Mouse (Mus musculus): ENCODE measurements around the gene Derl3. TPM values are rescaled to one million over a fixed set of nuclear protein-coding genes. Genes with fewer than 3 reads are reported as not detected.
"Not testable (repeated sequence)": the region's sequence is repeated elsewhere in the genome, so short reads cannot be mapped to it uniquely, and the experiment has no call there.

Derl3 gene
- 3.2 and 4.1 TPM in 2 replicates for polyA plus RNA-seq (2014; fragmentation: Nextera tagmentation; extraction: Ambion mirVana)

DNA sequence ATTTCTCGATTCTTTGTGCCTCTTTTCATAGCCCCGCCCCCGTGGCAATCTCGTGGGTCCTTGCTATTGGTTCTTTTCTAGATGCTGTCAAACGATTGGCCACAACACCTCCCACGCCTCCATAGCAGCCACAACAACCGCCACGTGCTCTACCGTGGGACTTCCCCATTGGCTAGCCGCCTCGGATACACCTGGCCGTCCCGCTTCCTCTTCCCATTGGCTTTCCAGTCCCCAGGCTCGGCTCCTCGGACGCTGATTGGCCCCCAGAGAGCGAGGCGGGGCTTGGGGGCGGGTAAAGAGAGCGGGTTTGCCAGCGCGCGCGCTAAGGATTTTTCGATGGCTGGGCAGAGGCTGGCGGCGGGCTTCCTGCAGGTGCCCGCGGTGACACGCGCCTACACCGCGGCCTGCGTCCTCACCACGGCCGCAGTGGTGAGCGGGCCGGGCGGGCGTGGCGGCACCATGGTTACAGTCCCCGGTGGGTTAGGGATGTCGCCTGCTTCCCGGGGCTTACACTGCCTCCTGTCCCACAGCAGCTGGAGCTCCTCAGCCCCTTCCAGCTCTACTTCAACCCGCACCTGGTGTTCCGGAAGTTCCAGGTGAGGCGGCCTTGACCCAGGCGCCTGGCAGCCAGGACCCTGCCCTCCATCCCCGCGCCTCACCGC lies at the start of gene Derl3:
Derl3 (plus strand) TSS at position 325 of the 662 bp plus-strand sequence.
- H3K9ac ChIP-seq (ENCODE audit: low read depth, low read length): peak within 1 kb of the TSS; percentile 46
- H3K36me3 ChIP-seq (ENCODE audit: control insufficient read depth, insufficient read depth, low read length): peaks cover 36% of the 10 kb centered on the region
- WGBS: under 1% methylated on average over 47 of the region's 51 CpGs
- peaks cover 17% of the 10 kb centered on the region for H3K4me1 ChIP-seq (ENCODE audit: control insufficient read depth, insufficient read depth, low read length)
- H3K4me2 ChIP-seq (replicated peaks; ENCODE audit: low read depth, low read length): peak within 1 kb of the TSS; percentile 93
- ATAC-seq (ENCODE audit: low FRiP score, low TSS enrichment): peak; percentile 98
- H3K27me3 ChIP-seq (ENCODE audit: control insufficient read depth, insufficient read depth, low read length): no peaks in the 10 kb centered on the region
- peak within 1 kb of the TSS; percentile 47 for H3K4me3 ChIP-seq (ENCODE audit: low read length)
- H3K27ac ChIP-seq (ENCODE audit: low read depth, low read length): no peak within 1 kb of the TSS
- no peaks in the 10 kb centered on the region for H3K9me3 ChIP-seq (ENCODE audit: control insufficient read depth, low read length)

GRCm38 (mm10) chr10:75843898-75844297 lies 49.3 kb upstream of the Derl3 start:
- H3K9ac ChIP-seq (ENCODE audit: low read depth, low read length); H3K27me3 ChIP-seq (ENCODE audit: control insufficient read depth, insufficient read depth, low read length); H3K4me3 ChIP-seq (ENCODE audit: low read length); H3K4me1 ChIP-seq (ENCODE audit: control insufficient read depth, insufficient read depth, low read length); ATAC-seq (ENCODE audit: low FRiP score, low TSS enrichment); H3K9me3 ChIP-seq (ENCODE audit: control insufficient read depth, low read length); H3K27ac ChIP-seq (ENCODE audit: low read depth, low read length); H3K4me2 ChIP-seq (replicated peaks; ENCODE audit: low read depth, low read length); H3K36me3 ChIP-seq (ENCODE audit: control insufficient read depth, insufficient read depth, low read length): not testable (repeated sequence)
- 83% methylated on average over 6 of the region's 6 CpGs for WGBS

DNA sequence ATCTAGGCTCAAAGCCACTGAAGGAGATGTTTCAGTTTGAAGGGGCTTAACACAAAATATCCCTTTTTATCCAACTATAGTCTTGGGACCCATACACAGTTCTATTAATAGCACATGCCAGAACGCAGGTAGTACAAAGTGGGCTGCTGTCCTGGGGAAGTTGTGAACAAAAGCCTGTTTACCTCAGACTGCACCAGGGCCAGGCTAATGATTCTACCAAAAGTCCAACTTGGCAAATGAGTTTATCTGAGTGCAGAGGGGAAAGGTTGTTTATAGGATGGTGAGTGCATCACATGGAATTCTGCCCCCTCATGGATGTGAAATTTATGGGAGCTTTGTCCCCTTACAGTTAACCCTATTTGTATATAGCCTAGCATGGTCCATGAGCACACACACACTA lies 48.4 kb upstream of the Derl3 start:
- Histone ChIP-seq H3K27ac (ENCODE audit: low read depth, low read length) (no peak overlapping the region), H3K4me2 (replicated peaks; ENCODE audit: low read depth, low read length) (no peak overlapping the region), H3K9me3 (ENCODE audit: control insufficient read depth, low read length) (no peaks in the 10 kb centered on the region), H3K27me3 (ENCODE audit: control insufficient read depth, insufficient read depth, low read length) (no peaks in the 10 kb centered on the region), H3K4me1 (ENCODE audit: control insufficient read depth, insufficient read depth, low read length) (no peaks in the 10 kb centered on the region), H3K4me3 (ENCODE audit: low read length) (no peak overlapping the region), H3K36me3 (ENCODE audit: control insufficient read depth, insufficient read depth, low read length) (no peaks in the 10 kb centered on the region), H3K9ac (ENCODE audit: low read depth, low read length) (no peak overlapping the region)
- no peak for ATAC-seq (ENCODE audit: low FRiP score, low TSS enrichment)
- WGBS: 79% methylated on average over 1 of the region's 1 CpGs

- WGBS: 75% methylated on average over 6 of the region's 6 CpGs
- H3K9me3 ChIP-seq (ENCODE audit: control insufficient read depth, low read length): no peaks in the 10 kb centered on the region
- H3K36me3 ChIP-seq (ENCODE audit: control insufficient read depth, insufficient read depth, low read length): no peaks in the 10 kb centered on the region
- no peak overlapping the region for H3K4me2 ChIP-seq (replicated peaks; ENCODE audit: low read depth, low read length)
- no peak overlapping the region for H3K4me3 ChIP-seq (ENCODE audit: low read length)
- H3K9ac ChIP-seq (ENCODE audit: low read depth, low read length): no peak overlapping the region
- no peaks in the 10 kb centered on the region for H3K27me3 ChIP-seq (ENCODE audit: control insufficient read depth, insufficient read depth, low read length)
- no peak overlapping the region for H3K27ac ChIP-seq (ENCODE audit: low read depth, low read length)
- no peaks in the 10 kb centered on the region for H3K4me1 ChIP-seq (ENCODE audit: control insufficient read depth, insufficient read depth, low read length)
- ATAC-seq (ENCODE audit: low FRiP score, low TSS enrichment): no peak
Observed at GRCm38 (mm10) chr10:75845306-75845930, 47.8 kb upstream of the Derl3 start.

DNA sequence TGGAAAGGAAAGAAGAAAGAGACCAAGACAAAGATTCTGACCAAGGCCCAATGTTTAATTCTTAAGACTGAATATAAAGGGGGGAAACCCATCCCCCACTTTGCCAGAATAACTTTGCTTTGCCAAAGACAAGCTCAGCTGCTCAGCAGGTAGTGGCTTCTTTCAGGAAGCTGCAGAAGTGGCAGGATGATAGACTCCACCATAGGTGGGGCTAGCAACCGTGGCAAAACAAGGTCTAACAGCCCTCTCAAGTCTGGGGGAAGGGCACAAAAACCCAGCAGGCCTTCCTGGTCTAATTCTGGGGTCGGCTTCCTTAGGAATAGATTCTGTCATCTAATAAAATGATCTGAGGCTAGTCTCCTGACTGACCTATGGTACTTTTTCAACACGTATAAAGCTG lies 44.8 kb upstream of the Derl3 start:
- H3K4me3 ChIP-seq (ENCODE audit: low read length): no peak overlapping the region

DNA sequence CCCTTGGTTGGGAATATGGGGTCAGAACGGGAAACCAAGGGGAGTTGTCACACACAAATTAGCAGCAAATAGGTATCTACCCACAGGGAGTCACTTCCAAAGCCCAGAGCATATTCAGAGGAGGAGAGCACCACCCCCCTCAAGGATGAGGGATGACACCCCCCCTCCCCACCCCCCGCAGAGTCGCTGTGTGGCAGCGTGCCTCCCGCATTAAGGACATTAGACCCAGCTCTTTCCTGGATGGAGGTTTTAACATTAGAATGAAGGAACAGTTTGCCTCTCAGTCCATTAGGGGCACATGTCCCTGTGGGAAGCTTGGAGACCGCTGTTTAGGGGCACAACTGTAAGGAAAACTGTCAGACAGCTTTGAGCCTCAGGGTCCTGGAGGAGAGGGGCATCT lies 42.1 kb upstream of the Derl3 start:
- Histone ChIP-seq H3K4me2 (replicated peaks; ENCODE audit: low read depth, low read length) (no peak overlapping the region), H3K27me3 (ENCODE audit: control insufficient read depth, insufficient read depth, low read length) (no peaks in the 10 kb centered on the region), H3K4me3 (ENCODE audit: low read length) (no peak overlapping the region), H3K4me1 (ENCODE audit: control insufficient read depth, insufficient read depth, low read length) (no peaks in the 10 kb centered on the region), H3K27ac (ENCODE audit: low read depth, low read length) (no peak overlapping the region), H3K9me3 (ENCODE audit: control insufficient read depth, low read length) (no peaks in the 10 kb centered on the region), H3K9ac (ENCODE audit: low read depth, low read length) (no peak overlapping the region), H3K36me3 (ENCODE audit: control insufficient read depth, insufficient read depth, low read length) (no peaks in the 10 kb centered on the region)
- WGBS: 2% methylated on average over 6 of the region's 6 CpGs
- ATAC-seq (ENCODE audit: low FRiP score, low TSS enrichment): no peak

More for the DNA sequence above, 44.8 kb upstream of the Derl3 start:
- H3K27me3 ChIP-seq (ENCODE audit: control insufficient read depth, insufficient read depth, low read length): no peaks in the 10 kb centered on the region
- H3K36me3 ChIP-seq (ENCODE audit: control insufficient read depth, insufficient read depth, low read length): no peaks in the 10 kb centered on the region
- 25% methylated on average over 3 of the region's 3 CpGs for WGBS
- no peak overlapping the region for H3K27ac ChIP-seq (ENCODE audit: low read depth, low read length)
- no peak overlapping the region for H3K4me2 ChIP-seq (replicated peaks; ENCODE audit: low read depth, low read length)
- H3K9me3 ChIP-seq (ENCODE audit: control insufficient read depth, low read length): no peaks in the 10 kb centered on the region
- H3K9ac ChIP-seq (ENCODE audit: low read depth, low read length): no peak overlapping the region
- no peak for ATAC-seq (ENCODE audit: low FRiP score, low TSS enrichment)
- no peaks in the 10 kb centered on the region for H3K4me1 ChIP-seq (ENCODE audit: control insufficient read depth, insufficient read depth, low read length)

DNA sequence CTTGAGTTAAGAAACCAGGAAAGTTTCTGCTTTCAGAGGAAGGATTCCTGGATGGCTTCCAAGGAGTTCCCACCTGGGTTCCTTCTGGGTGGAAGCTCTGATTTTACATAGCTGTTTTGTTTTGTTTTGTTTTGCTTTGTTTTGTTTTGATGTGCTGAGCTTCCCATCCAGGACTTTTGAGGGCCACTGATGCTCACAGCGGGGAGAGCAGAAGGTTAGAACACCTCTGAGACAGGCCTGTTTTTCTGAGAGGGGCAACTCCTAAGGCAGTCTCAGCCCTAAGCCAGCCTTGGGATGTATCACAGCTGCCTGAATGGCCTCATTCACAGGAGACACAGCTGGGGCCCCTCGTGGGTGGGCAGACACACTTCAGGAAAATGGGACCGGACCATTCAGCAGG lies 41.5 kb upstream of the Derl3 start:
- Histone ChIP-seq H3K4me1 (ENCODE audit: control insufficient read depth, insufficient read depth, low read length) (no peaks in the 10 kb centered on the region), H3K4me3 (ENCODE audit: low read length) (no peak overlapping the region), H3K27me3 (ENCODE audit: control insufficient read depth, insufficient read depth, low read length) (no peaks in the 10 kb centered on the region), H3K9ac (ENCODE audit: low read depth, low read length) (no peak overlapping the region), H3K36me3 (ENCODE audit: control insufficient read depth, insufficient read depth, low read length) (peaks cover 1% of the 10 kb centered on the region; the same call in 1 of the 2 replicates), H3K4me2 (replicated peaks; ENCODE audit: low read depth, low read length) (no peak overlapping the region), H3K27ac (ENCODE audit: low read depth, low read length) (no peak overlapping the region), H3K9me3 (ENCODE audit: control insufficient read depth, low read length) (no peaks in the 10 kb centered on the region)
- 38% methylated on average over 3 of the region's 3 CpGs for WGBS
- ATAC-seq (ENCODE audit: low FRiP score, low TSS enrichment): no peak

DNA sequence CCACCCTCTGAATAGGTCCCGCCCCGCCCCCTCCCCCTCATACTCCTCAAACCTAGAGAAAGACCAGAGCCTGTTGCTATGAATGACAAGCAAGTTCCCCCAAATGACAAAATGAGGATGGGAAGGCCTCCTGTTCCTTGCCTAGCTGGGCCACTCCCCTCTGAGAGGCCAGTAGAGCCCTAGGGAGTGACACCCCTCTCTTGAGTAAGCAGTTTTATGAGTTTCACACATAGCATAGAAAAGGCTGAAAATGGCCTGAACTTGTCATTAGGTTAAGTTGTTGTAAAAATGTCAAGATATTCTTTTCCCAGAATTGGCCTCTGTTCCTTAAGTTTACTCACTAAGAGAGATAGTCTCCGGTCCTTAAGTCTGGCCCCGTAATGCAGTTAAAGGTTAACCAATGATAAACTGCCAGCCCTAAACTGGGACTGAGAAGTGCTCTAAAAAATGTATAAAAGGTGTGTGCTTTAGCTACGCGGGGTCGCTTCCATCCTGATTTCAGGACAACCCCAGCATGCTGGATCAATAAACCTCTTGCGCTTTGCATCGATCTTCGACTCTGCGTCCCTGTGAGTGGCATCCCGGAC lies 40.6 kb upstream of the Derl3 start:
- 0 out of 2 replicates have a peak, but pooled peaks cover 3% of the 10 kb centered on the region for H3K4me1 ChIP-seq (ENCODE audit: control insufficient read depth, insufficient read depth, low read length)
- no peak overlapping the region for H3K9ac ChIP-seq (ENCODE audit: low read depth, low read length)
- 92% methylated on average over 12 of the region's 12 CpGs for WGBS
- H3K27me3 ChIP-seq (ENCODE audit: control insufficient read depth, insufficient read depth, low read length): no peaks in the 10 kb centered on the region
- H3K4me2 ChIP-seq (replicated peaks; ENCODE audit: low read depth, low read length): no peak overlapping the region
- no peak for ATAC-seq (ENCODE audit: low FRiP score, low TSS enrichment)
- no peak overlapping the region for H3K27ac ChIP-seq (ENCODE audit: low read depth, low read length)
- H3K9me3 ChIP-seq (ENCODE audit: control insufficient read depth, low read length): no peaks in the 10 kb centered on the region
- H3K36me3 ChIP-seq (ENCODE audit: control insufficient read depth, insufficient read depth, low read length): peaks cover 11% of the 10 kb centered on the region; the same call in 1 of the 2 replicates
- H3K4me3 ChIP-seq (ENCODE audit: low read length): no peak overlapping the region

DNA sequence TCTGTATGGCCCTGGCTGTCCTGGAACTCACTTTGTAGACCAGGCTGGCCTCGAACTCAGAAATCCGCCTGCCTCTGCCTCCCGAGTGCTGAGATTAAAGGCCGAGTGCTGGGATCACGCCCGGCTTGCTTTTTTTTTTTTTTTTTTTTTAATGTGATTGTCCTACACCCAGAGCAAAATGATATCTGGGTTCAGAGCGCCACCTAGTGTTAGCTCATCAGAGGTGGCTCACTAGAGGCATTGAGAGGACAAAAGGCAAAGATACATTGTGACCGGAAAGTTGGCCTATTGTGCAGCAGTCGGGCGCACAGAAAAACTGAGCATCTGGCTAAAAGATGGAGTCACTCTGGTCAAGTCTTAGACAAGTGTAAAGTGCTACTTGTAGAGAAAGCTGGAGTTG lies 39.8 kb upstream of the Derl3 start:
- H3K27me3 ChIP-seq (ENCODE audit: control insufficient read depth, insufficient read depth, low read length): no peaks in the 10 kb centered on the region
- peak; percentile 3; the same call in 1 of the 2 replicates for ATAC-seq (ENCODE audit: low FRiP score, low TSS enrichment)

More for the DNA sequence above, 39.8 kb upstream of the Derl3 start:
- H3K4me1 ChIP-seq (ENCODE audit: control insufficient read depth, insufficient read depth, low read length): 0 out of 2 replicates have a peak, but pooled peaks cover 8% of the 10 kb centered on the region
- H3K4me2 ChIP-seq (replicated peaks; ENCODE audit: low read depth, low read length): no peak overlapping the region
- 32% methylated on average over 10 of the region's 10 CpGs for WGBS
- H3K27ac ChIP-seq (ENCODE audit: low read depth, low read length): no peak overlapping the region
- no peak overlapping the region for H3K9ac ChIP-seq (ENCODE audit: low read depth, low read length)
- no peaks in the 10 kb centered on the region for H3K9me3 ChIP-seq (ENCODE audit: control insufficient read depth, low read length)
- no peak overlapping the region for H3K4me3 ChIP-seq (ENCODE audit: low read length)
- peaks cover 19% of the 10 kb centered on the region; the same call in 1 of the 2 replicates for H3K36me3 ChIP-seq (ENCODE audit: control insufficient read depth, insufficient read depth, low read length)
